Mouse (Mus musculus) small intestine, adult 2 months (tissue): Measurements from ENCODE around the gene Gsn.

ENCODE experiments used
- CTCF ChIP-seq: fragments of 200-500 bp; IDR thresholded peaks from 2 replicates; pipeline ENCODE4 v1.5.1; 2012; ENCODE audit warnings: low read depth, mild to moderate bottlenecking, control low read depth, inconsistent platforms, low read length, moderate library complexity, mixed read lengths; ENCODE audit not compliant: insufficient replicate concordance, insufficient read length; ENCODE audit errors: extremely low read depth
- POLR2A ChIP-seq: fragments of 200-500 bp; IDR thresholded peaks from 2 replicates; pipeline ENCODE4 v1.6.1; 2012; ENCODE audit warnings: low read depth, mild to moderate bottlenecking, control low read depth, inconsistent platforms, low read length, moderate library complexity

DNA sequence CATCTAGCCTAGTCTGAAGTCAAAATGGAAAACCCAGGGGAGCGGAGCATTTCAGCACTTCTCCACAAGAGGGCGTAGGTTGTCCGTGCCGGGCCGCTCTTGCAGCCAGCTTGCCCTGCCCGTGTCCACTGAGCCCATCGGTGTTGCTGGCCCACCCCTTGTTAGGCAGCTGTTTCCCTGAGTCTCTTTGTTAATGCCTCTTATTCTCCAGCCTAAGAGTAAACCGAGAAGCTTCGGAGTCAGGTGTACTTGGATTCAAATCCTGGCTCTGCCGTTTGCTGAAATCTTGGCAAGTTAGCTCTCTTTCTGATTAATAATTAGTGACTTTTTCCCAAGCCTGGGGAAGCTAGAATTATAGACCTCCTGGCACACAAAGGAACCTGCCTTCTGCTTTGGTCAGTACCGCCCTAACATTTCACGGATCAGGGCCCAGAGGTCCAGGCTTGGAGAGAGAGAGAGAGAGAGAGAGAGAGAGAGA is 41.3 kb upstream of the Gsn start:
- peak; percentile 99 for TF ChIP-seq CTCF
- no peak for TF ChIP-seq POLR2A
